Mouse (Mus musculus) retina, embryonic 14.5 days (tissue): ENCODE measurements around the gene Ube3c.

Source experiments
- DNase-seq: peaks from one replicate; pipeline ENCODE4 v3.0.0-alpha.2; 2015; ENCODE audit warnings: low spot score

Gene Ube3c

GRCm38 (mm10) chr5:29674305-29674704, 105.3 kb downstream of the Ube3c start:
- no peak for DNase-seq

GRCm38 (mm10) chr5:29676445-29676844, 107.4 kb downstream of the Ube3c start:
- DNase-seq: no peak

GRCm38 (mm10) chr5:29685085-29685484, 116.0 kb downstream of the Ube3c start:
- no peak for DNase-seq

GRCm38 (mm10) chr5:29687671-29688070, 118.6 kb downstream of the Ube3c start:
- DNase-seq: peak; percentile 80

GRCm38 (mm10) chr5:29688352-29688751, 119.3 kb downstream of the Ube3c start:
- no peak for DNase-seq

GRCm38 (mm10) chr5:29698493-29698892, 129.5 kb downstream of the Ube3c start:
- DNase-seq: no peak

GRCm38 (mm10) chr5:29699520-29700202, 130.6 kb downstream of the Ube3c start:
- no peak for DNase-seq

GRCm38 (mm10) chr5:29707241-29707640, 138.2 kb downstream of the Ube3c start:
- DNase-seq: no peak

- no peak for DNase-seq
Measured at GRCm38 (mm10) chr5:29708258-29708657, 139.2 kb downstream of the Ube3c start.

- DNase-seq: no peak
Measured at GRCm38 (mm10) chr5:29711631-29712030, 142.6 kb downstream of the Ube3c start.

- no peak for DNase-seq
Measured at GRCm38 (mm10) chr5:29712906-29713305, 143.9 kb downstream of the Ube3c start.

- no peak for DNase-seq
Measured at GRCm38 (mm10) chr5:29721159-29721558, 152.1 kb downstream of the Ube3c start.

GRCm38 (mm10) chr5:29725369-29725768, 156.3 kb downstream of the Ube3c start:
- no peak for DNase-seq
